Mouse (Mus musculus) T-helper 2 cell (primary cell): Measurements from ENCODE around the gene Hus1b.

Source experiments
- in situ Hi-C: fragments of 300-600 bp; cut with MboI, MseI; formaldehyde crosslinking; loops from one replicate; pipeline ENCODE4 v1.15.1; 2025; ENCODE audit warnings: high pct_unique_total_duplicates

The Hus1b gene

GRCm38 (mm10) chr13:30949181-30949580 is 1.6 kb upstream of the Hus1b start:
- in situ Hi-C loops = loop anchor here (5.0 kb wide), 1 partner anchor 98 kb away; no protein-coding TSS in a partner anchor

- in situ Hi-C loops = loop anchor here (5.0 kb wide), 1 partner anchor 100 kb away; no protein-coding TSS in a partner anchor
Observed at GRCm38 (mm10) chr13:30947129-30947528, 430 bp downstream of the Hus1b start.

GRCm38 (mm10) chr13:30945788-30946187 is 1.8 kb downstream of the Hus1b start:
- in situ Hi-C loops = loop anchor here (5.0 kb wide), 1 partner anchor 102 kb away; no protein-coding TSS in a partner anchor

GRCm38 (mm10) chr13:30932972-30933371 is 14.6 kb downstream of the Hus1b start:
- in situ Hi-C loops = no loop called here

- in situ Hi-C loops = no loop called here
Observed at GRCm38 (mm10) chr13:30931613-30932012, 15.9 kb downstream of the Hus1b start.

GRCm38 (mm10) chr13:30929119-30929518 is 18.4 kb downstream of the Hus1b start:
- in situ Hi-C loops = no loop called here

- in situ Hi-C loops = no loop called here
Observed at GRCm38 (mm10) chr13:30924269-30924668, 23.3 kb downstream of the Hus1b start.

- in situ Hi-C loops = no loop called here
Observed at GRCm38 (mm10) chr13:30921914-30922313, 25.6 kb downstream of the Hus1b start.

GRCm38 (mm10) chr13:30913757-30914156 is 33.8 kb downstream of the Hus1b start:
- in situ Hi-C loops = no loop called here

- in situ Hi-C loops = no loop called here
Observed at GRCm38 (mm10) chr13:30913028-30913427, 34.5 kb downstream of the Hus1b start.

GRCm38 (mm10) chr13:30911931-30912625 is 35.5 kb downstream of the Hus1b start:
- in situ Hi-C loops = no loop called here

- in situ Hi-C loops = no loop called here
Observed at GRCm38 (mm10) chr13:30910889-30911288, 36.7 kb downstream of the Hus1b start.

- in situ Hi-C loops = loop anchor here (5.0 kb wide), 1 partner anchor 160 kb away; no protein-coding TSS in a partner anchor
Observed at GRCm38 (mm10) chr13:30902286-30902685, 45.3 kb downstream of the Hus1b start.

GRCm38 (mm10) chr13:30901387-30902041 is 46.0 kb downstream of the Hus1b start:
- in situ Hi-C loops = loop anchor here (5.0 kb wide), 1 partner anchor 161 kb away; no protein-coding TSS in a partner anchor
